Mouse (Mus musculus): Measurements from ENCODE around the gene Spag7.

Spag7 gene

DNA sequence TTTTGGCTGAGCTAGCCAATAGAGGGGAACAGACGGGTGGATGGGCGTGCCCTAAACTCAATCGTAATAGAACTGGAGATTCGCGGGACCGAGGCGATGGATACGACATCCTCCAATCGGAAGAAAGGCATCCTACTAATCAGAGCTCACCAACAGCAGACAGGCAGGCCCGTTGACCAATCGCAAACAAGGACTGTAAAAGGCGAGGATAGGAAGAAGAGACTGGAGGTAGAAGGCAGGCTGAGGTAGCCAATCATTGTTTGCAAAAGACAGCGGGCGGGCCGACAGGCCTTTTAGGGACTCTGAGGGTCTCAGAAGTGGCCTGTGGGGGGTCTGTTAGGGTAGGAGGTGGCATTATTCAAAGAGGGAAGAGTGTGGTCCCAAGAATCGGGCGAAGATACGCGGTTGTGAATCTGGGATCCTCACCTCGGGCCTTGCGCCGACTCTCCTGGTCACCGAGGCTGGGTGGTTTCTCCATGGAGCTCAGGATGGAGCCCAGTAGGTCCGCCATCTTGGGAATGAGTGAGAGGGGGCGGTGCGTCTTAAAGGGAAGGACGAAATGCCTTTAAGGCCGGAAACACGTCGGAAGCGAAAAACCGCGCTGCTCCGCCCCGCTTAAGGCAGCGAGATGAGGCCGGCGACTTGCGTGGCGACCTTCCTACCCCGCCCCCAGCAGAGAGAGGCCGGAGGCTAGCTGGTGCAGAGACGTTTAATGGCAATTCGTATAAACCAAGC lies at the start of gene Spag7:
TSS of gene Spag7 (minus strand) at position 646 of the 735 bp plus-strand sequence.
- peak; percentile 96 for DNase-seq (ENCODE audit: low spot score)

DNA sequence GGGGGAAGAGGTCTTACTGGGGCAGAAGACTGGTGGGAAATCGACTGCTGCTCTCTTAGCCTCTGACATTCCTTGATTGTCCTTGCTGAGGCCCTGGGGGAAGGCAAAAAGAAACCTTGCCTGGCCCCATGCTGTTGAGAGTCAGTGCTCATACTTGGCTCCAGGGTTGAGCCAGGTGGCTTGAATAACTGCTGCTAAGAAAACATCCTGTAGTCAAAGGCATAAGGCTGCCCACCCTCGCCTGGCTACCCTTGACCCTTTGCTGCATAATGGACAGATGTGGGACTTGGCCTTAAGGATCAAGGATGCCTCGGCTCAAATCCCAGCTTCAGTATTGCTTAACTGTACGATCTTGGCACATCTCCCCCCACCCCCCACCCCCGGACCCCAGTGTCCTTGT lies 49.3 kb upstream of the Spag7 start:
- DNase-seq (ENCODE audit: low spot score) = no peak

DNA sequence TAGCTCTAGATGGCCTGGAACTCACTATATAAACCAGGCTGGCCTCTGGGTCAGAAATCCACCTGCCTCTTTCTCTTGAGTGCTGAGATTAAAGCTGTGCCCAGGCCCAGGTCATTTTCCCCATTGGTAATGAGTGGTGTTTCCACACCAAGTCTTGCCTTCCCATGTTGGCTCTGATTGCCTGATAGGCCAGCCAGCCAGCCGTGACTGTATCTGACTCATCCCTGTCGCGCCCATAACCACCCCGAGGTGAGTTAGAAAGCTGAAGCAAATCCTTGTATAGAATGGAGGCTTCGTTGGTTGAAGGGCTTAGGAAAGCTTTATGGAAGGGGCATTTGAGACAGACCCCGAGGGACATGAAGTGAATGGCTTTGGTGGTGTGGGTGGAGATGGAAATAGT lies 46.6 kb upstream of the Spag7 start:
- DNase-seq (ENCODE audit: low spot score) = no peak

DNA sequence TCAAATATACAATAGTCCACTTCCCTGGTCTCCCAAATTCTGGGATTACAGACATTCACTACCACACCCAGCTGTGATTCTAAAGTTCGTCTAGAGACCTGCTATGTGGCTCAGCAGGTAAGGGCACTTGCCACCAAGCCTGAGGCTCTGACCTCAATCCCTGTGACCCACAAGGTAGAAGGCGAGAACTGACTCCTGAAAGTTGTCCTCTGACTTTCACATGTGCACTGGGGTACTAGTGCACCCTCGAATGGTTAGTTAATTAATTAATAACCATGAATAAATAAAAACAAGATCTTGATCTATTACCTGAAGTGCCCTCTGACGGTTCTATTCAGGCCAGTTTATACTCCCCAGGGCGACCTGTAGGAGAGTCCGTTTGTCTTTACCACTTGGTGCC lies 44.0 kb upstream of the Spag7 start:
- DNase-seq (ENCODE audit: low spot score) = no peak

DNA sequence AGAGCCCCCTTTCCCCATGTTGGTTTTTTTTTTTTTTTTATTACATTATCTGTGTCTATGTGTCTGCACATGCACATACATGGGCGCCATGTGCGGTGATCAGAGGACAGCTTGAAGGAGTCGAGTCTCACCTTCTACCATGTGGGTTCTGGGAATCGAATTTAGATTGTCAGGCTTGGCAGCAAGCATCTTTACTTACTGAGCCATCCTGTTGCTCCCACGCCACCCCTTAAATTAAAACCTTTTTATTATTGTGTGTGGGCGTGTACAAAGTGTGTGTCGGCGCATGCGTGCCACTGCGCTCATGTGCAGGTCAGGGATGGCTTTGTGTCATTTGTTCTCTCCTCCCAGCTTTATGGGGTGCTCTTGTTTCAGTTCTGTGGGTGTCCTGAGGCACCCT lies 41.8 kb upstream of the Spag7 start:
- no peak for DNase-seq (ENCODE audit: low spot score)

DNA sequence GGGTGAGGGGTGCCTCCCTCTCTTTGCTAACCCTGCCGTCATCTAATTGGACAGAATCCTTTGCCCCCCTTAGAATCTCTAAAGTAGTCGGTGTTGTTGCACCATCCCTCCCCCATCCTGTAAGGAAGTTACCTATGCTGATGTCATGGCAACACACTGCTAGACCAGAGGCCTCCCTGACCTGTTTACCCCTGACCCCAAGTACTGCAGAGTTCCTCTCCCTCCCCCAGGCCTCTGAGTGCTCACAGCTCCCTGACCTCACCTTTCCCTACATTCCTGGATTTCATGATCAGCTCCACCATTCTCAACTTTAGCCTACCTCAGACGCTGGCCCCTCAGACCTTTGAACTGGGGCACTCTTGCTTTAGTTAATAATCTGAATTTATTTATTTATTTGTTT lies 36.9 kb upstream of the Spag7 start:
- DNase-seq (ENCODE audit: low spot score) = no peak

DNA sequence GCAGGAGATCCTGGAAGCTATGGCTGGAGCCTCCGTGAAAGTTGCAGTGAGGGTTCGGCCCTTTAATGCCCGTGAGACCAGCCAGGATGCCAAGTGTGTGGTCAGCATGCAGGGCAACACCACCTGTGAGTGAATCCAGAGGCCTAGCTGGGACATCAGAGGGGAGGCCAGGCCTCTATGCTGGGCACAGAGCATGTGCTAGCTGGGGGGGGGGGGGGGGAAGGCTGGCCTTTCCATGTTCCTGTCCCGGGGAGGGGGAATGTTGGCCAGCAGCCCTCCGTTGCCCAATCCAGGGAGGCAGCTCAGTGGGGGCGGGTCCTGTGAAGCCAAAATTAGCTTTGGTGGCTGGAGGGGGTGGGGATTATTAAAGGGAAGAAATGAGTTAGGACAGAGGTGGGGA lies 33.6 kb upstream of the Spag7 start:
- no peak for DNase-seq (ENCODE audit: low spot score)

DNA sequence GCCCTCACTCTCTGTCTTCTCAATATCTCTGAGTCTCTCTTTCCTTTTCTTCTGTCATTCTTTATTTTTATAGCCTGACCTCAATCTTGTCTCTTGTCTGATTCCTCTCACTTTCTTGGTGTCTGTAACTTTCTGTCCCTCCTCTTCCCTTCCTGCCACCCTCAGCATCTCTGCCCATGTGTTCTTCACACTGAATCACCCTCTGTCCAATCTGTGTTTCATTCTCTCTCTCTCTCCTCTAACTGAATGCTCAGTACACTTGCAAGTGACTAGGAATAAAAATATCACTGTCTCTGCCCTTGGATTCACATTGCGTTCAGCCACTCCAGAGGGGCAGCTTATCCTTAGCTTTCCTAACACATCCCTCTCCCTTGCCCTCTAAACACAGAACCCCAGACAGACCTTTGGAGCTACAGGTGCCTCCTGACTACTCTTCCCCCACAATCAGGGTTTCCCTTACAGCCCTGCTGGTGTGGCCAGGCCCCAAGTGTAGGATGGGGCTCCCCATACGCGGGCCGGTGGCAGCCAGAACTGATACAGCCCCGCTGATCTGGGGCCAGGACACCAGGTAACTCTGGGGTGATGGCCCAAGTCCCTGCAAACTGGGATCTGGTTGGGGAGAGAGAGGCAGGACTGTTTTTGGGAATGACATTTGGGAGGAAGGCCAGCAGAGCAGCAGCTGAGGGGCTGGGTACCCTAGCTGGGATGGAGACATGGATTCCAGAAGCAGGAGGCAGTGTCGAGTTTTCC lies 32.9 kb upstream of the Spag7 start:
- no peak for DNase-seq (ENCODE audit: low spot score)

DNA sequence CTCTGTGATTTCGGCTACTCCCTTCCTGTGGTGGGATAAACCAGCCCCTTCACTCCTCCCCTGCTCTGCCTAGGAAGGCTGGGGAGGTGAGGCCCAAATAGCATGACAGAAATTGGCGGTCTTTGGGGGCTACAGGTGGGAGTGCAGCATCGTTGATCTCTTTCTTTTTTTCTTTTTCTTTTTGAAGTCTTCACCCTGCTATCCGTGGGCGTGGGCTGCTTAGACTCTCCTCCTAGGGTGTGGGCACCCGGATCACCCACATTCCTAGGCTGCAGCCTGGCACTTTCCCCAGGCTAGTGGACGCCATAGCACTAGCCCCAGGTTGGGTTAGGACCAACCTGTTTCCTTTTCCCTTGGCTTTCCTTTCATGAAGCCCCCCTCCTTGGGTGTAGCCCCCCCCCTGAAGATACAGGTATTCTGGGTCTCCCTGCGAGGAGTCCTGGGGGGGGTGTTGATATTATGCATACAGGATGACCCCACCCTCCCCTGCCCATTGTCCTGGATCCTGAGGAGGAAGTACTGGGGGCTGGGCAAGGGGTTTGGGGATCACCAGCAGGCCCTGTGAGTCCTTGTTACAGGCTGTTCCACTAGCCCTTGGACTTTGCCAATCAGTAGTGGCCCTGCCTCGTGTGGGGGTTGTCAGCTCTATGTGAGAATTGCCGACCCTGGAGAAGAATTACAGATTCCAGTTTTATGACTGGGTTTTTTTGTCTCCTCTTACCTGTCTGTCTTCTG lies 32.2 kb upstream of the Spag7 start:
- DNase-seq (ENCODE audit: low spot score) = no peak

DNA sequence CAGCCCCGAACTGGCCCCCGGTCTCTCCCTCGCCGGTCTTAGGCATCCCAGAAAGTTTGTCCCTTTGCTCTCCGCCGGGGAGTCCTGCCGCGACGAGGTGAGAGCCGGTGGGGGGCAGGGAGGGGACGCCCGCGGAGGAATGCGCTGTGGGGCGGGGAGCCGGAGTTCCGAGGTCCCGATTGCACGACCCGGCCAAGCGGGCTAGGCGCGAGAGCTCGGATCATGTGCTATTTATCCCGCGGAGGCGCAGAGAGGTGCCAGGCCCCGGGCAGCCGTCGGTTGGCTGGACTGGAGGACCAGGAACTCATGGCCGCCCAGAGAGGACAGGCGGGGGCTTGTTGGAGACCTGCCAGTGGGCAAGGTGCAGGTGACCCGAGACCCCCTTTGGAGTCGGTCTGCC lies 31.4 kb upstream of the Spag7 start:
- peak; percentile 35 for DNase-seq (ENCODE audit: low spot score)

DNA sequence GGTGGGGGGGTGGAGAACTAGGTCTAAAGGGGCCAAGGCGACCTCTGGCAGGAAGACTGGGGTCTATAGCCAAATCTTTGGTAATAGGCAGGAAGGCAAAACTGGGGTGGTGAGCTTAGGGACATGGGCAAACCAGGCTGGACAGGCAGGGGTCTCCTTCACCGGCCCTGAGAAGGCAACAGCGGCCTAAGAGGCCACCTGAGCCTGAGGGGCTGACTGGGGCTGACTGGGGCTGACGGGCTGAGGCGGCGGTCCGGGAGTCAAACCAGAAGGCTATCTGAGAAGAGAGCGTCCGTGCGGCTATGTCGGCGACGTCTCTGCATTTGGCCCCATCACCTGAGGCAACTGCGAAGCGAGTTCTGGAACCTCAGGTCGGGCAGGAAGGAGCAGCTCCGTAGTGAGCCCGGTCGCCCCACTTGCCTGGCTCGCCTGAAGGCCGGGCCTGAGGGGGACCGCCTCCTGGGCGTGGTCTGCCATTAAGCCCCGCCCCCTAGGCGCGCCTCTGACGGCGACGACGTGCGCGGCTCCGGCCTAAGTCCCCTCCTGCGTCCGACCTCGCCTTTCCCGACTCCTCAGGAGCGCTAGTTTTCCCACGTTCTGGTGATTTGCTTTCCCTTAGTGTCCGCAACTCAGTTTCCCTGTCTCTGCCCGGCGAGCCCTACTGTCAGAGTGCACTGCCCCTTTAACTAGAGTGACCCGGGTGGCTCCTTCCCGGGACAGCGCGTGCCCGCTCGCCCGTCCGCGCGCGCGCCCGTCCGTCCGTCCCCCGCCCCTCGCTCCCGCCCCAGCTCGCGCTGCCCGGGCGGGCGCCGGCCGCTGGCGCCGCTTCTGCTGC lies 30.7 kb upstream of the Spag7 start, which contains the start of the genes Inca1 and Kif1c:
TSS of gene Inca1 (minus strand) at position 434 of the 835 bp plus-strand sequence.
TSS of gene Kif1c (plus strand) at position 827 of the 835 bp plus-strand sequence.
- peak; percentile 92 for DNase-seq (ENCODE audit: low spot score)

DNA sequence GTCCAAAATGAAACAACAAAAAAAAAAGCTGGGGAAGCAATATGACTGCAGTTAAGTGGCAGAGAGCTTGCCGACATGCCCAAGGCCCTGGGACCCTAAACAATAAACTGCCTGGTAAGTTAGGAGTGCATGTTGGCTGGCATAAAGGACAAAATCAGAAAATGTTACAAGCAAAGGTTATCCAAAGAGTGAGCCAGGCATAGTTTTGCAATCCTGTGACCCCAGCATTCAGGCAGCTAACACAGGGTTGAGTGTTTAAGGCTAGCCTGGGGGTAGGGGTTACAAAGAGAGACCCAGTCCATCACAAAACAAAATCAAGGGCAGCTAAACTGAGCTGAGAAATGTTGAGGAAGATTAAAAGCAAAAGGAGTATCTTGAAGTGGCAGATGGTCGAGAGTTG lies 29.8 kb upstream of the Spag7 start:
- DNase-seq (ENCODE audit: low spot score) = no peak

DNA sequence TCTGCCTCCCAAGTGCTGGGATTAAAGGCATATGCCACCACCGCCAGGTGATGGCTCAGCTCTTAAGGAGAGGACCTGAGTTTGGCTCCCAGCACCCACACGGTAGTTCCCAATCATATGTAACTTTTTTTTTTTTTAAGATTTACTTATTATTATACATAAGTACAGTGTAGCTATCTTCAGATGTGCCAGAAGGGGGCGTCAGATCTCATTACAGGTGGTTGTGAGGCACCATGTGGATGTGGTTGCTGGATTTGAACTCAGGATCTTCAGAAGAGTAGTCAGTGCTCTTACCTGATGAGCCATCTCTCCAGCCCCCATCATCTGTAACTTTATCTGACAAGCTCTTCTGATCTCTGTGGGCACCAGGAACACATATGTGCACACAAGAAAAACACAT lies 28.2 kb upstream of the Spag7 start:
- peak; percentile 33 for DNase-seq (ENCODE audit: low spot score)

DNA sequence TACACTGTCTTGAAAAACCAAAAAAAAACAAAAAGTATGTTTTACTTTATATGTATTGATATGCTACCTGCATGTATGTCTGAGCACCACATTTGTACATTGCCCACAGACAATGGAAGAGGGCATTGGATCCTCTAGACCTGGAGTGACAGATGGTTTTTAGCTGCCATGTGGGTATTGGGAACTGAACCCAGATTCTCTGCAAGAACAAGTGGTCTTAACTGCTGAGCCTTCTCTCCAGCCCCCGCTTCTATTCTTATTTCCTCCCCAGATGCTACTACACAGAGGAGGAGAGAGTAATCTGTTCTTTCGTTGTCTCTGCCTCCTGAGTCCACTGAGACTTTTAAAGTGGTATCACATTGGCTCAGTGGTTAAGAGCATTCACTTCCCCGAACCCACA lies 24.3 kb upstream of the Spag7 start:
- no peak for DNase-seq (ENCODE audit: low spot score)

DNA sequence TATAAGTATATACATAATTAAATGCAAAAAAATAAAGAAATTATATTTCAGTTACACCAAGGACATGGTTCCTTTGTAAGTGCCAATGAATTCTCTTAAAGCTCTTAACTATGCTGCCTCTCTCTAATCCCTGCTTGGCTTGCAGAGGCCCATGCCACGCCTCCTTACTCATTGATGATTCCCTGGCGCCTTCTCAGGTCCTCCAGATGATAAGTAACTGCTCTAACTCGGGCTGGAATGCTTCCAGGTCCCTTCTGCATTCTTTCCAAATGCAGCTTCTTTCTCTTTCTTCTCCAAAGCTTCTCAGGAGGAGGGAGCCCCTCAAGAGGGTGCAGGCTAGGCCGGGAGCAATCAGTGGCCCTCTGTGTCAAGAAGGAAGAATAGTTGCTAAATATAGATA lies 20.4 kb upstream of the Spag7 start:
- no peak for DNase-seq (ENCODE audit: low spot score)

DNA sequence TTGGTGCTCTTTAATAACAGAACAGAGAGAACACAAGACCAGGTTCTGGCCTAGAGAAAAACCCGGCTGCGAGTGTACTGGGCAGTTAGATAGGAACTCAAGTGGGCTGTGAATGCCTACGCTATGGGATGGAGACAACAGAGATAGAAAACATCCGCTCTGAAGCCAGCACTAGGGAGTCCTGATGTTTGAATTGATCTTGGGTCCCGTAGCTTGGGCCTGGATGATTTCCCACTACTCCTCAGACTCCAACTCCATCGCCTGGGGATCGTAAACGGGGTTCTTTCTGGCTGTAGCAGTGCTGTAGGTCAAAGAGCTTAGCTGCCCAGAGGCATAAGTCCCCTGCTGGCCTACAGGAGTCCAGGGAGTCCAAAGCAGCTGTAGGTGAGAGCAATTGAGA lies 19.2 kb upstream of the Spag7 start:
- no peak for DNase-seq (ENCODE audit: low spot score)

DNA sequence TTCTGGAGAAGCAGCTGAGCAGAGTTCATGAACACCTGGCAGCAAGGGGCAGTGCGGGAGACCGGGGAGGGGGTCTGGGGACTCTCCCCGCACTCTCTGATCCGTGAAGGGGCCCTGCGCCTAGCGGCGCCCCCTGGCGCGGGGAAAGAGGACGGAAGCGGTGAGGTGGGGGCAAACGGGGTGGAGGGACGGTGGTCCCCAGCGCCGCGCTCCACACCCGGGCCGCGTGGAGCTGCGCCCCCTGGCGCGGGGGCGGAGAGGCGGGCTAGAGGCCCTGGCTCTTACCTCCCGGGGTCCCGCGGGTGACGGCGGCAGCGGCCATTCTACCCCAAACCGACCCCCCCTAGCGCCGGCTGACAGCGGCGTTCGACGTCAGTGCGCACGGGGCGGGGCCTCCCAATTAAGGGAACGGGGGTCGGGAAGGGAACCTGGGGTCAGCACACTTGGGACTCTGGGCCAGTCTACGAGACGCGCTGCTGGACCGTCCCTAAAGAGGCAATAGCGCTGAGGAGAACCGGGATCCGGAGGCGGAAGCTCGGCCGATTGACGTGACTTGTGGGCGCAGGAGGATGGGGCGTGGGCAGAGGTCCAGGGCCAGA lies 18.5 kb upstream of the Spag7 start, which contains the start of gene Camta2:
TSS of gene Camta2 (minus strand) at position 505 of the 599 bp plus-strand sequence.
- DNase-seq (ENCODE audit: low spot score) = peak; percentile 79

DNA sequence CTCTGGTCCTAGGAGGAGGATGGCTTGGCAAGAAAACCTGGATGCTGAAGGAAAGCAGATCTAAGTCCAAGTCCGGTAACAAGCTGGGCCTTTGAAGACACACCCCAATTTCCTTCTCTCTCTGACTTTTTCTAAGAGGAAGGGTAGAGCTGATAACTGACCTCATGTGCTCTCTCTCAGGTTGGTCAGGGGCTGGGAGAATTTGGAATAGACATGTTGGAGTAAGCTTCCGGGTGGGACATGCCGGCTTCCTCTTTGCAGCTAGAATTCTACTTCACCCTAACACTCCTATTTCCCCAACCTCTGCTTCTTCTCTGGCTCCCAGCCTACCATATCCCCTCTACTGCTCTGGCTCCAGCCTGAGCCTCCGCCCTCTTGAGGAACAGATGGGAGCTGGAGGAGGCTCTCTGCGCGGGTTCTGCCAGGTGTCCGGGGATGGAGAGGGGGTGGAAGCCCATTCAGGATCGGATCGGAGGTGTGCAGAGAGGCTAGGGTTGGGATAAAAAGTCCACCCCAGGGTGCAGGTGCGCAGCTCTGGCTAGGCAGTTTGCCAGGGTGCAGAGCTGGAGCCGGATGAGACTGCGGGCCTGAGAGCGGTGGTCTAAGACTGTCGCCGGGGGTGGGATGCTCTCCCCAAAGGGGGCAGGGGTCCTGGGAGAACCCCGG lies 17.8 kb upstream of the Spag7 start:
- no peak for DNase-seq (ENCODE audit: low spot score)

DNA sequence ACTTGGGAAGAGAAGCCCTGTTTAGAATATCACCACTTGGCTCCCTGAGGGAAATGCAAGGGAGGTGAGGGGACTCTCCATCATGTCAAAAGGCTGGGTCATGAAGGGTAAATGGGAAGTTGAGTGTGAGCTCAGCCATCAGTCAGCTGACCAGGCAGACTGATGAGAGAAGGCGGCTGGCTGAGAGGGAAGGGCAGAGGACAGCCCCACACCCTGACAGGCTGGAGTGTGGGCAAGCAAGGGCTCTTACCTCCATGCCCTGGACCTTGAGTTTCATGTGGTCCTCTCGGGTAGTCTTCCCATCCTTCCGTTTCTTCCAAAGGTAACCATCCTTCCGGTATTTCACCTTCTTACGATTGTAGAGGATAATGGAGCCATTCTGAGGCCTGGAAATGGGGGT lies 14.4 kb upstream of the Spag7 start:
- no peak for DNase-seq (ENCODE audit: low spot score)

DNA sequence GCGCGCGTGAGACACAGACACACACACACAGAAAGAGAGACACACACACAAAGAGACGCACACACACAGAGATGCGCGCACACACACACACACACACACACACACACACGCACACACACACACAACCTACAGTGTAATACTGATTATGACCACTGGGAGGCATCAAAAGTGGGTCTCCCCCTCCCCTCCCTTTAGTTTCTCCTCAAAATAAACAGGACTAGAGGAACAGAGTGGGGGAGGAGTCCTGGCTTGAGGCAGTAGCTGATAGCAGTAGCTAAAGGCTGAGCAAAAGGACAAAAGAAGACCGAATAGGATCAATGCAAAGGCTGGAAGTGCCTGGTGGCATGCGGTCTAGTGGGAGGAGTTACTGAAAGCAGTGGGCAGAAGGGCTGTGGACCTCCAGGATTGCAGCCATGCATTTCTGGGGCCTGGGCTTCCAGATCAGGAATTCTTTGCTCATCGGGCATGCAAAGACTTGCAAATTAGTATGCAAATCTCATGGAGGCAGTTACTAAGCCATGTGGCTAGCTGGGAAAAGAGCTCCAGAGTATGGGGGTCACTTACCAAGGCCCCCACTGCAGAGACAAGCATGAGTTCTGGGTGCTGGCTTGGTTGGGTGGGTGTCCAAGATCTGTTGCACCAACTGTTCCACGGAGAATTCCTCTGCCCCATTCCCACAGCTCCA lies 12.8 kb upstream of the Spag7 start:
- DNase-seq (ENCODE audit: low spot score) = peak; percentile 40

All from T-cell, adult 2 months (primary cell).